Mouse (Mus musculus): ENCODE measurements at regions not wholly inside any gene's neighbourhood (a gene's known extent, or its start where the extent isn't known, plus 50 kb on each side); places are given as distances from the start of the nearest gene placed in this dataset.

DNA sequence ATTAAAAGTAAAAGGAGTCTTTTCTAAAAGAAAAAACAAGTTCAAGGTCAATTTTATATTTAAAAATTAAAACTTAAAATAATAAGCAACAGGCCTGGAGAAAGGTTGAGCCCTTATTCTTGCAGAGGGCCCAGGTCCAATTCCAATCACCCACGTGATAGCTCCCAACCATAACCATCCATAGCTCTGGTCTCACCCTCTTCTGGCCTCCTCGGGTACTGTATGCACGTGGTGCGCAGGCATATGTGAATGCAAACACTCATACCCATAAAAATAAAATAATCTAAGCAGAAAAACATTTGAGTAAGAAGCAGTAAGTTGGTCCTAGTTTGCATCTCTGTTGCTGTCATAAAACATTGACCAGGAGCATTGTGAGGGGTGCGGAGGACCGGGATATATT is 119.8 kb upstream of the Dapk1 start:
- WGBS, result 93% methylated on average over 6 of the region's 6 CpGs
- H3K4me1 ChIP-seq (ENCODE audit: control insufficient read depth, insufficient read depth, low read depth, low read length), result peaks cover 8% of the 10 kb centered on the region
- no peak for ATAC-seq

DNA sequence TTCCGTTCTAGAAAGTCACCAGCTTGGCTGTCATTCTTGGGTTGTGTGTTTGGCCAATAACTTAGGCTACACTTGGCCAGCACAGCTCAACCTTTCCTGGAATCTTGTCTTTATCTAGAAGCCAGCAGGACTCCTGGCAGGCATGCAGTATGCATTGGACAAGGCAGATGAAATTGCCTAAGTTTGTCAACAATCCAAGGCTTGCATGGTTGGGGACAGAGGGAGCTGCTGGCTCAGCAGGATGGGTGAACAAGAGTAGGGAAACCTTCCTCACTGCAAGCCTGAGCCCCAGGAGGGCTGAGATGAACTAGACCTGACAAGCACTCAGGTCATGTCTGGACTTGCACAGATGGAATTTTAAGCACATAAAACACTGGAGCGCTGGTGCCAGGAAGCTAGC is 115.6 kb upstream of the Dapk1 start:
- ATAC-seq, result no peak
- no peaks in the 10 kb centered on the region for H3K27me3 ChIP-seq (replicated peaks; ENCODE audit: control insufficient read depth, insufficient read depth, low read length)
- no peak overlapping the region for H3K4me2 ChIP-seq (ENCODE audit: low read length)
- 73% methylated on average over 2 of the region's 2 CpGs for WGBS
- peaks cover 4% of the 10 kb centered on the region for H3K4me1 ChIP-seq (ENCODE audit: control insufficient read depth, insufficient read depth, low read depth, low read length)
- 0 out of 2 replicates have a peak, but pooled peaks cover 2% of the 10 kb centered on the region for H3K9me3 ChIP-seq (ENCODE audit: control insufficient read depth, low read length)
- H3K9ac ChIP-seq (ENCODE audit: low read depth, low read length), result no peak overlapping the region
- H3K4me3 ChIP-seq (ENCODE audit: low read length), result no peak overlapping the region
- no peak overlapping the region for H3K27ac ChIP-seq (ENCODE audit: low read depth, low read length)
- no peaks in the 10 kb centered on the region for H3K36me3 ChIP-seq (ENCODE audit: control insufficient read depth, insufficient read depth, low read length)

More for the DNA sequence above, 119.8 kb upstream of the Dapk1 start:
- Histone ChIP-seq H3K9ac (ENCODE audit: low read depth, low read length) (no peak overlapping the region), H3K9me3 (ENCODE audit: control insufficient read depth, low read length) (0 out of 2 replicates have a peak, but pooled peaks cover 1% of the 10 kb centered on the region), H3K27me3 (replicated peaks; ENCODE audit: control insufficient read depth, insufficient read depth, low read length) (no peaks in the 10 kb centered on the region), H3K4me2 (ENCODE audit: low read length) (no peak overlapping the region), H3K36me3 (ENCODE audit: control insufficient read depth, insufficient read depth, low read length) (no peaks in the 10 kb centered on the region), H3K27ac (ENCODE audit: low read depth, low read length) (no peak overlapping the region), H3K4me3 (ENCODE audit: low read length) (no peak overlapping the region)

DNA sequence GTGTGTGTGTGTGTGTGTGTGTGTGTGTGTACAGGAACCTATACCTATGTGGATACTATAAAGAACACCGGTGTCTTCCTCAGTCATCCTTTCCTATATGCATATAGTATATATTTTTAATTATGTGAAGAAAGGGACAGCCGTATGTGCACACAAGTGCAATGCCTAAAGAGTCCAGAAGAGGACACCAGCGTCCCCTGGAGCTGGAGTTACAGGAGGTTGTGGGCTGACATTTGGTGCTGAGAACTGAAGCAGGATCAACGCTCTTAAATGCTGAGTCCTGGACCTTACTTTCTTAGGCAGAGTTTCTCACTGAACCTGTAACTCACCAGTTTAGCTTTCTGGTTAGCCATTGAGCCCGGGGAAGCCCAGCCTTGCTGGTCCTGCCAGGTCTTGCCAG is 114.9 kb upstream of the Dapk1 start:
- no peak overlapping the region for H3K4me3 ChIP-seq (ENCODE audit: low read length)
- no peak overlapping the region for H3K27ac ChIP-seq (ENCODE audit: low read depth, low read length)
- H3K36me3 ChIP-seq (ENCODE audit: control insufficient read depth, insufficient read depth, low read length), result no peaks in the 10 kb centered on the region
- 97% methylated on average over 5 of the region's 5 CpGs for WGBS
- 0 out of 2 replicates have a peak, but pooled peaks cover 2% of the 10 kb centered on the region for H3K9me3 ChIP-seq (ENCODE audit: control insufficient read depth, low read length)
- H3K27me3 ChIP-seq (replicated peaks; ENCODE audit: control insufficient read depth, insufficient read depth, low read length), result no peaks in the 10 kb centered on the region
- H3K4me1 ChIP-seq (ENCODE audit: control insufficient read depth, insufficient read depth, low read depth, low read length), result peaks cover 4% of the 10 kb centered on the region
- H3K9ac ChIP-seq (ENCODE audit: low read depth, low read length), result no peak overlapping the region
- no peak overlapping the region for H3K4me2 ChIP-seq (ENCODE audit: low read length)
- ATAC-seq, result no peak

DNA sequence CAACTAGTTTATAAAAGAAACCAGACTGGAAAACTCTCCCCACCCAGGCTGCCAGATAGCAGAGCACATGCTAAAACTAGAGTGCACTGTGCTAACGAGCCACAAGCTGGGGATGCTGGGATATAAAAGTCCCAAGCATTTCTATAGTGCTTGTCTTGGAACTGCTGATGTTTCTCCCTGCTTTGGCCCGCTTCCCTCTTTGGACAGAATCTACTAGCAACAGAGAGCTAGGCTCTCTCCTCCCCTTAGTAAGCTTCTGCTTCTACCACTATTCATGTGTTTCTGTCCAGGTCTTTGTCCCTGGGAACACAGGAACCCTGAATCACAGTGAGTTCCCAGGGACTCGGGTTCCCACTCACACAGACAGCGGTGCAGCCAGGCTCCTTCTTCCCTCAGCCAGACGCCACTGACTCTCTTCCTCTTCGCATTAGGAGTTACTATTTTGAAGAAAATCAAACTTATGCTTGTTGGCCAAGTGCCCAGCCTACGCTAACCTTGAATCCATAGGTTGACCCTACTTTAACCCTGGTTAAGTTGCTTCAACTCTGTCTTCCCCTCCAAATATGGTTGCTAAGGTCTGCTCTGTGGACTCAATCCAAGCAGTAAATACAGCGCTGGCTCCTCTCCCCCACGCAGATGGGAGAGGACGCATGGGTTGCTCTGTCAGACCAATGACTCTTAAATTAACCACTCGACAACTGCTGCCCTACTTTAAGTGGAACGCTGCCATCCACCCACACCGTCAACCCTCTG is 113.4 kb upstream of the Dapk1 start:
- no peaks in the 10 kb centered on the region for H3K36me3 ChIP-seq (ENCODE audit: control insufficient read depth, insufficient read depth, low read length)
- 0 out of 2 replicates have a peak, but pooled peaks cover 2% of the 10 kb centered on the region for H3K9me3 ChIP-seq (ENCODE audit: control insufficient read depth, low read length)
- H3K4me3 ChIP-seq (ENCODE audit: low read length), result no peak overlapping the region
- no peak overlapping the region for H3K4me2 ChIP-seq (ENCODE audit: low read length)
- 49% methylated on average over 13 of the region's 13 CpGs for WGBS
- H3K4me1 ChIP-seq (ENCODE audit: control insufficient read depth, insufficient read depth, low read depth, low read length), result peaks cover 4% of the 10 kb centered on the region
- H3K9ac ChIP-seq (ENCODE audit: low read depth, low read length), result no peak overlapping the region
- no peak overlapping the region for H3K27ac ChIP-seq (ENCODE audit: low read depth, low read length)
- H3K27me3 ChIP-seq (replicated peaks; ENCODE audit: control insufficient read depth, insufficient read depth, low read length), result no peaks in the 10 kb centered on the region
- peak; percentile 77 for ATAC-seq

DNA sequence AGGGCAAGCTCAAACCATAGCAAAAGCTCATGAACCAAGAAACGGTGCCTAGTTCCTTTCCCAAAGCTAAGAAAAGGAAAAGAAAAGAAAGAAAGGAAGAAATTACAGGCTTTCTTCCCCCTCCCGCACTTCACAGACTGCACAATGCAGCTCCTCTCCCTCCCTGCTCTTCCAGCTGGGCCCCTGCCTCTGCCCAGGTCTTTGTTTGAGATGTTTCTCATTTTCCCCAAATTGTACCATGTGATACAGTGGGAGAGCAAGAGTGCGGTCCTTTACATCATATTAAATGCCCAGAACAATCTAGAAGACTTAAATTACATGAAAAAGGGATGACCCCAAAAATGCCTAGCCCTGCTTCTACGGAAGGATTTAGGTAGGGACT is 112.9 kb upstream of the Dapk1 start:
- H3K4me1 ChIP-seq (ENCODE audit: control insufficient read depth, insufficient read depth, low read depth, low read length), result peaks cover 4% of the 10 kb centered on the region
- H3K27me3 ChIP-seq (replicated peaks; ENCODE audit: control insufficient read depth, insufficient read depth, low read length), result no peaks in the 10 kb centered on the region
- 45% methylated on average over 4 of the region's 4 CpGs for WGBS
- H3K27ac ChIP-seq (ENCODE audit: low read depth, low read length), result no peak overlapping the region
- H3K36me3 ChIP-seq (ENCODE audit: control insufficient read depth, insufficient read depth, low read length), result no peaks in the 10 kb centered on the region
- no peak overlapping the region for H3K4me3 ChIP-seq (ENCODE audit: low read length)
- peak; percentile 37; the same call in 1 of the 2 replicates for ATAC-seq
- H3K4me2 ChIP-seq (ENCODE audit: low read length), result no peak overlapping the region
- H3K9ac ChIP-seq (ENCODE audit: low read depth, low read length), result no peak overlapping the region
- 0 out of 2 replicates have a peak, but pooled peaks cover 2% of the 10 kb centered on the region for H3K9me3 ChIP-seq (ENCODE audit: control insufficient read depth, low read length)

DNA sequence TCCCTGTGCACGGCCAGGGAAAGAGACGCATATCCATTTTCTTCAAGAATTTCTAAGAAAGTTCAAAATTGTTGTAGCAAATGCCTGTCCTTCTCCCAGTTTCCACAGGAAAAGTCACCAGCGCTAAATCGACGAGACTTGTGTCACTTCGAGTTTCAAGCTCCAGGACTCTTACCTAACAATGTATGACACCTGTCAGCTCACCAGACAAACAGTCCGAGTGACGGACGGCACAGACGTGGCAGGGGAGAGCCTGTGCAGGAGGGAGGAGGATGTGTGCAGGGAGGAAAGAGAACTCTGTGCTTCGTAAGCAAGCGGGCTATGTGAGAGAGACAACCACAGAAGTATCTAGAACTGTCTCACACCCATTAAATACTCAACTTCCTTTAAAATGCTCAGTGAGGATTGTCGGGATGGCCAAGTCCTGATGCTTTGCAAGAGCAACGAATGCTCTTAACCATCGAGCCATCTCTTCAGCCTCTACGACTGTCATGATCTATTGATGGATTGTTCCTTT is 109.7 kb upstream of the Dapk1 start:
- Histone ChIP-seq H3K4me1 (ENCODE audit: control insufficient read depth, insufficient read depth, low read depth, low read length) (peaks cover 4% of the 10 kb centered on the region), H3K4me2 (ENCODE audit: low read length) (no peak overlapping the region), H3K27me3 (replicated peaks; ENCODE audit: control insufficient read depth, insufficient read depth, low read length) (no peaks in the 10 kb centered on the region), H3K9ac (ENCODE audit: low read depth, low read length) (no peak overlapping the region), H3K4me3 (ENCODE audit: low read length) (no peak overlapping the region), H3K36me3 (ENCODE audit: control insufficient read depth, insufficient read depth, low read length) (no peaks in the 10 kb centered on the region), H3K27ac (ENCODE audit: low read depth, low read length) (no peak overlapping the region), H3K9me3 (ENCODE audit: control insufficient read depth, low read length) (0 out of 2 replicates have a peak, but pooled peaks cover under 1% of the 10 kb centered on the region)
- ATAC-seq, result no peak
- 86% methylated on average over 16 of the region's 16 CpGs for WGBS

DNA sequence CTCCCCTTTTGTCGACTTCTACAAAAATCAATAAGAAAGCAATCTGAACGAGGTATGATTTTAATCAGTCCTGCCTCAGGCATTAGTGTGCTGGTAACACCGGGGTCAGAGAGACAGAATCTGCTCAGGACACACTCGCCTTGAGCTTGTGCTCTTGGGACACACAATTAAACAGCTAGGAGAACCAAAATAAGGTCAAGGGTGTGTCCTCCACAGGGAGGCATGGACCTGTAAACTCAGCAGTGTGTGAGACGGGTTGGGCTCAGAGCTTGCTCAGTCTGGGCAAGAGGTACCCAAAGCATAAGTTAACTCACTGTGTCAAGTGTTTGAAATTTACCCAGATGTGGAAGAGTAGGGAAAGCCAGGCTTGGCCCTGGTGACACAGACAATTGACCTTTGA is 107.9 kb upstream of the Dapk1 start:
- no peaks in the 10 kb centered on the region for H3K27me3 ChIP-seq (replicated peaks; ENCODE audit: control insufficient read depth, insufficient read depth, low read length)

DNA sequence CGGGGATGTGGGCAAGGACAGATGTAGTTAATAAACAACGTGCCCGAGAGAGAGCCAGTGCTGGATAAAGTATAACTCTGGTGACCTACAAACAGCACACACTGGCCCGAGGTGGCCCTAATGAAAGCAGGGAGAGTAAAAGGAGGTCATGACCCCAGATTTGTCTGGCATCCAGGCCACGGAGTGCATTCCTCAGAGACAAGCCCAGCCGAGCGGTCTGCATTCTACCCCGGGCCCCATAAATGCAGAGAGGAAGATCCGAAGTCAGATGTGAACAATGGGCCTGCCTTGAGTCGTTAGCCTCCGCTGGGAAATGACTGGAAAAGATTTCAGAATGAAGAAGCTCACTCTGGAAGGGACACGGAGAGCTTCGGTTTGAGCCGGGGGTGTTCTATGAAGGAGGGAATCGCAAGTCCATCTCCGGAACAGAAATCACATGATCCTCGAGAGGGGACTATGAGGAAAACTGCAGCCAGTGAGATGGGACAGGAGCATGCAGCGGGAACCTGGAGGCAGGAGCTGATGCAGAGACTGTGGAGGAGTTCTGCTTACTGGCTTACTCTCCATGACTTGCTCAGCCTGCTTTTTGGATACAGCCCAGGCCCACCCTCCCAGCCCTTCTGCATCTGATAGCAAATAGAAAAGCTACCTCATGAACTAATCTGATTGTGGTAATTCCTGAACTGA is 103.9 kb upstream of the Dapk1 start:
- WGBS, result 15% methylated on average over 18 of the region's 18 CpGs
- H3K27me3 ChIP-seq (replicated peaks; ENCODE audit: control insufficient read depth, insufficient read depth, low read length), result no peaks in the 10 kb centered on the region
- no peaks in the 10 kb centered on the region for H3K36me3 ChIP-seq (ENCODE audit: control insufficient read depth, insufficient read depth, low read length)
- ATAC-seq, result no peak
- H3K4me3 ChIP-seq (ENCODE audit: low read length), result no peak overlapping the region
- no peak overlapping the region for H3K9ac ChIP-seq (ENCODE audit: low read depth, low read length)
- H3K9me3 ChIP-seq (ENCODE audit: control insufficient read depth, low read length), result no peaks in the 10 kb centered on the region
- H3K27ac ChIP-seq (ENCODE audit: low read depth, low read length), result no peak overlapping the region
- no peaks in the 10 kb centered on the region for H3K4me1 ChIP-seq (ENCODE audit: control insufficient read depth, insufficient read depth, low read depth, low read length)
- no peak overlapping the region for H3K4me2 ChIP-seq (ENCODE audit: low read length)

More for the DNA sequence above, 107.9 kb upstream of the Dapk1 start:
- Histone ChIP-seq H3K9me3 (ENCODE audit: control insufficient read depth, low read length) (no peaks in the 10 kb centered on the region), H3K4me3 (ENCODE audit: low read length) (no peak overlapping the region), H3K9ac (ENCODE audit: low read depth, low read length) (no peak overlapping the region), H3K4me2 (ENCODE audit: low read length) (no peak overlapping the region), H3K36me3 (ENCODE audit: control insufficient read depth, insufficient read depth, low read length) (no peaks in the 10 kb centered on the region), H3K4me1 (ENCODE audit: control insufficient read depth, insufficient read depth, low read depth, low read length) (no peaks in the 10 kb centered on the region), H3K27ac (ENCODE audit: low read depth, low read length) (no peak overlapping the region)
- ATAC-seq, result no peak
- 74% methylated on average over 5 of the region's 5 CpGs for WGBS

DNA sequence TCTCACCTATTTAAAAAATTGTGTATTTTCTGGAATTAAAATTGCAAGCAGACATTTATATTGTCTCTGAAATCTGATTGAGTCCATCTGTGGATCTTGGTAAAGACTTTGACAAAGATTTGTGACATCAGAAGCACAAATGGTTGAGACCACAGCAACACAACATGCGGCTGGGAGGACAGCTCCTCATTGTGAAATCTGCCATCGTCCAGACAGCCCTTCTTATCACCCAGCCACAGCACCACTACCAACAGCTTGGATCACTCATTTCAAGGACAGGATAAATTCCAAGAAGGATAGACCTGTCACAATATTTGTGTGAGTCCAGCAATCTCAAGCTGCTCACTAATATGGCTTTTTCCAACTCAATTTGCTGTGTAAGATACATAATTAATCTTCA is 97.6 kb upstream of the Dapk1 start:
- no peaks in the 10 kb centered on the region for H3K9me3 ChIP-seq (ENCODE audit: control insufficient read depth, low read length)
- WGBS, result 90% methylated on average over 2 of the region's 2 CpGs
- no peak overlapping the region for H3K4me3 ChIP-seq (ENCODE audit: low read length)
- H3K4me2 ChIP-seq (ENCODE audit: low read length), result no peak overlapping the region
- no peaks in the 10 kb centered on the region for H3K36me3 ChIP-seq (ENCODE audit: control insufficient read depth, insufficient read depth, low read length)
- no peak overlapping the region for H3K27ac ChIP-seq (ENCODE audit: low read depth, low read length)
- no peaks in the 10 kb centered on the region for H3K4me1 ChIP-seq (ENCODE audit: control insufficient read depth, insufficient read depth, low read depth, low read length)
- ATAC-seq, result no peak
- no peaks in the 10 kb centered on the region for H3K27me3 ChIP-seq (replicated peaks; ENCODE audit: control insufficient read depth, insufficient read depth, low read length)
- no peak overlapping the region for H3K9ac ChIP-seq (ENCODE audit: low read depth, low read length)
